Mouse (Mus musculus) forebrain, embryonic 16.5 days (tissue): Measurements from ENCODE around the gene Spink2. TPM values are rescaled to one million over a fixed set of nuclear protein-coding genes. Genes with fewer than 3 reads are reported as not detected.

ENCODE experiments used
- ATAC-seq: fragments of 200-750 bp; cut with Nextera tagmentation; 2 replicates; pipeline ENCODE4 v1.8.0; 2017; ENCODE audit warnings: mild to moderate bottlenecking, moderate library complexity
- H3K27ac ChIP-seq: fragments of 300-500 bp; sonication (generic); 2 replicates; pipeline ENCODE4 v1.5.1; 2014; ENCODE audit warnings: low read length, control low read depth
- H3K27me3 ChIP-seq: fragments of 300-500 bp; sonication (generic); replicated peaks from 2 replicates; pipeline ENCODE4 v1.6.1; 2014; ENCODE audit warnings: low read length; ENCODE audit not compliant: control insufficient read depth, insufficient read depth
- H3K36me3 ChIP-seq: fragments of 300-500 bp; sonication (generic); 2 replicates; pipeline ENCODE4 v1.6.1; 2014; ENCODE audit not compliant: control insufficient read depth, insufficient read depth
- H3K4me1 ChIP-seq: fragments of 300-500 bp; sonication (generic); replicated peaks from 2 replicates; pipeline ENCODE4 v1.6.1; 2014; ENCODE audit warnings: low read length; ENCODE audit not compliant: control insufficient read depth, insufficient read depth
- H3K4me2 ChIP-seq: fragments of 300-500 bp; sonication (generic); 2 replicates; pipeline ENCODE4 v1.6.1; 2014; ENCODE audit warnings: mild to moderate bottlenecking, low read length, control low read depth
- H3K4me3 ChIP-seq: fragments of 300-500 bp; sonication (generic); replicated peaks from 2 replicates; pipeline ENCODE4 v1.5.1; 2014; ENCODE audit warnings: mild to moderate bottlenecking, low read length, control low read depth
- H3K9ac ChIP-seq: fragments of 300-500 bp; sonication (generic); replicated peaks from 2 replicates; pipeline ENCODE4 v1.6.1; 2014; ENCODE audit warnings: low read depth, low read length, control low read depth
- H3K9me3 ChIP-seq: fragments of 300-500 bp; sonication (generic); 2 replicates; pipeline ENCODE4 v1.6.1; 2016; ENCODE audit warnings: low read length; ENCODE audit not compliant: control insufficient read depth
- WGBS: fragments of 180-500 bp; shearing (Covaris S2); extraction: QIAGEN DNeasy Blood & Tissue Kit; methylation state at CpG from one replicate; pipeline ENCODE4 v1.1.7; 2014; 5-methylcytosine and 5-hydroxymethylcytosine counted together
- polyA plus RNA-seq: library from polyadenylated mRNA; unstranded; fragments of >200 nt; fragmentation: Nextera tagmentation; extraction: Ambion mirVana; gene quantifications from 2 replicates; pipeline ENCODE4 v1.2.1, GENCODE M21; 2015

The Spink2 gene
- polyA plus RNA-seq, 1 experiment from 2014 or later, result 0.35 TPM

GRCm38 (mm10) chr5:77163597-77163996 lies 47.7 kb downstream of the Spink2 start:
- H3K27me3 ChIP-seq, result no peaks in the 10 kb centered on the region
- H3K9ac ChIP-seq, result no peak overlapping the region
- 59% methylated on average over 7 of the region's 7 CpGs for WGBS
- no peak overlapping the region for H3K27ac ChIP-seq
- no peaks in the 10 kb centered on the region for H3K9me3 ChIP-seq
- H3K4me2 ChIP-seq, result no peak overlapping the region
- H3K4me3 ChIP-seq, result no peak overlapping the region
- no peak for ATAC-seq
- no peaks in the 10 kb centered on the region for H3K36me3 ChIP-seq
- no peaks in the 10 kb centered on the region for H3K4me1 ChIP-seq

GRCm38 (mm10) chr5:77162566-77162965 lies 48.7 kb downstream of the Spink2 start:
- no peak overlapping the region for H3K9ac ChIP-seq
- H3K4me2 ChIP-seq, result no peak overlapping the region
- no peak for ATAC-seq
- 0 out of 2 replicates have a peak, but pooled peaks cover 4% of the 10 kb centered on the region for H3K4me1 ChIP-seq
- no peaks in the 10 kb centered on the region for H3K36me3 ChIP-seq
- H3K27me3 ChIP-seq, result no peaks in the 10 kb centered on the region
- H3K9me3 ChIP-seq, result no peaks in the 10 kb centered on the region
- H3K4me3 ChIP-seq, result no peak overlapping the region
- H3K27ac ChIP-seq, result no peak overlapping the region
- 97% methylated on average over 3 of the region's 3 CpGs for WGBS

- H3K9ac ChIP-seq, result no peak overlapping the region
- no peak for ATAC-seq
- no peak overlapping the region for H3K4me3 ChIP-seq
- no peak overlapping the region for H3K27ac ChIP-seq
- no peak overlapping the region for H3K4me2 ChIP-seq
- no peaks in the 10 kb centered on the region for H3K36me3 ChIP-seq
- no peaks in the 10 kb centered on the region for H3K27me3 ChIP-seq
- WGBS, result 32% methylated on average over 14 of the region's 14 CpGs
- H3K4me1 ChIP-seq, result 0 out of 2 replicates have a peak, but pooled peaks cover 4% of the 10 kb centered on the region
- no peaks in the 10 kb centered on the region for H3K9me3 ChIP-seq
Measured at GRCm38 (mm10) chr5:77157777-77158540, 53.3 kb downstream of the Spink2 start.

- H3K9ac ChIP-seq, result no peak overlapping the region
- H3K9me3 ChIP-seq, result no peaks in the 10 kb centered on the region
- H3K4me1 ChIP-seq, result 0 out of 2 replicates have a peak, but pooled peaks cover 4% of the 10 kb centered on the region
- no peaks in the 10 kb centered on the region for H3K36me3 ChIP-seq
- no peak overlapping the region for H3K27ac ChIP-seq
- H3K4me2 ChIP-seq, result no peak overlapping the region
- 45% methylated on average over 5 of the region's 5 CpGs for WGBS
- no peak for ATAC-seq
- H3K4me3 ChIP-seq, result no peak overlapping the region
- H3K27me3 ChIP-seq, result no peaks in the 10 kb centered on the region
Measured at GRCm38 (mm10) chr5:77156938-77157337, 54.3 kb downstream of the Spink2 start.

- Histone ChIP-seq H3K27me3 (no peaks in the 10 kb centered on the region), H3K27ac (no peak overlapping the region), H3K4me1 (0 out of 2 replicates have a peak, but pooled peaks cover 4% of the 10 kb centered on the region), H3K4me3 (no peak overlapping the region), H3K9ac (no peak overlapping the region), H3K4me2 (no peak overlapping the region), H3K9me3 (no peaks in the 10 kb centered on the region), H3K36me3 (no peaks in the 10 kb centered on the region)
- WGBS, result 94% methylated on average over 12 of the region's 12 CpGs
- no peak for ATAC-seq
Measured at GRCm38 (mm10) chr5:77155526-77155925, 55.7 kb downstream of the Spink2 start.

Other genes starting within 250 kb of the Spink2 start
- 87.7 and 90.1 TPM in 2 replicates for gene Srp72, start 236.8 kb downstream of the Spink2 start, polyA plus RNA-seq
- gene Arl9, start 207.4 kb downstream of the Spink2 start, polyA plus RNA-seq, result not detected in 2 replicates
- gene Thegl, start 195.4 kb downstream of the Spink2 start, polyA plus RNA-seq, result 0.25 and 0.80 TPM in 2 replicates
- gene Hopx, start 96.3 kb downstream of the Spink2 start, polyA plus RNA-seq, result 1.2 and 1.6 TPM in 2 replicates
- 6.7 and 8.1 TPM in 2 replicates for gene Rest, start 54.0 kb upstream of the Spink2 start, polyA plus RNA-seq
- gene Noa1, start 98.6 kb upstream of the Spink2 start, polyA plus RNA-seq, result 41.0 and 46.7 TPM in 2 replicates
- 74.8 and 84.3 TPM in 2 replicates for gene Polr2b, start 98.7 kb upstream of the Spink2 start, polyA plus RNA-seq
- gene Igfbp7, start 196.6 kb upstream of the Spink2 start, polyA plus RNA-seq, result 55.8 and 58.1 TPM in 2 replicates